Mouse (Mus musculus): ENCODE results near the gene Acaca. TPM values are rescaled to one million over a fixed set of nuclear protein-coding genes. Genes with fewer than 3 reads are reported as not detected.

Acaca gene
- polyA plus RNA-seq, 1 experiment, result 29.9 TPM

DNA sequence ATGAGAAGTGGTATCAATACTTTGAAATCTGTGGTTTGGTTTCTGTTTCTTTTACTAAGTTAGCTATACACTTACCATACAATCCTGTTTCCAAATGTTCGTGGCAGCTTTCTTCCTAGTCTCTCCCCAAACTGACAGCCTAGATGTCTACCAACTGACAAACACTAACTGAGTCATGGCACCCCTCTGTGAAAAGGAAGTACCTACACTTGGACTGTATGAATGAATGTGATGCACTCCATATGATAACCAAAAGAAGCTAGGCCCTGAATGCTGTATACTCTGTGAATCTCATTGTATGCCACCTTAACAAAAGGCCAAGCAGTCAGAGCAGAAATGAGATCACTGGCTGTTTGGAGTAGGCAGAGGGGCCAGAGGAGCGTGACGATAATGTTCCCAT lies 227.8 kb downstream of the Acaca start:
- Histone ChIP-seq H3ac (ENCODE audit: control insufficient read depth, insufficient read length, low read depth) (no peak overlapping the region), H3K4me3 (ENCODE audit: insufficient read depth, poor library complexity, severe bottlenecking) (no peak overlapping the region), H3K79me3 (ENCODE audit: low read depth) (no peaks in the 10 kb centered on the region), H3K79me2 (ENCODE audit: control insufficient read depth, insufficient read depth) (no peaks in the 10 kb centered on the region), H3K36me3 (ENCODE audit: control insufficient read depth, insufficient read depth) (peaks cover 9% of the 10 kb centered on the region), H3K27me3 (ENCODE audit: control insufficient read depth, insufficient read depth, insufficient read length) (no peaks in the 10 kb centered on the region)
- TF ChIP-seq MYOD1 (IDR thresholded peaks at IDR 0.05; ENCODE audit: control insufficient read depth, insufficient read length, low read depth), result no peak
- no peak for TF ChIP-seq MAX (IDR thresholded peaks at IDR 0.05)
- no peak for TF ChIP-seq USF1 (IDR thresholded peaks at IDR 0.05; ENCODE audit: low read depth)
- no peak for TF ChIP-seq CEBPB (IDR thresholded peaks at IDR 0.05; ENCODE audit: low read depth)
- TF ChIP-seq MYOG (IDR thresholded peaks at IDR 0.05; ENCODE audit: control insufficient read depth, extremely low read depth, insufficient read length), result no peak
- TF ChIP-seq CTCF (IDR thresholded peaks at IDR 0.05; ENCODE audit: control insufficient read depth, insufficient read depth, insufficient read length), result no peak
- no peak for TF ChIP-seq FOSL1 (IDR thresholded peaks at IDR 0.05; ENCODE audit: insufficient read depth, low read length, poor library complexity, severe bottlenecking)

DNA sequence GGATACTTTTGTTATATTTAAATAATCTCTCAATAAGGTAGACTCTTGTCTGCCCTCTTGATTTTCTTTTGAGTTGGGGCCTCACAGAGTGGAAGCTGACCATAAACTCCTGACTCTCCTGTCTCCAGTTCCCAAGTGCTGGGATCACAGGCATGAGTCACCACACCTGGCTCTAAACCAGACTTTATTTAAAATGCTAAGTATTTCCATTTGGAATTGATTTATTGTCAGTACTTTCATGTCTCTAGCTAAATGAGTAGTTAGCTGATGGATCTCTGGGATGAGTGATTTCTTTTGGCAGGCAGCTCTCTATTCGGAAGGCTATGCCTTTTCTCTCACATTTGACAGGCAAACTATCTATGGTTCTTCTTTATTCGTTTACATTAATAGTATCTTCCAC lies 228.3 kb downstream of the Acaca start:
- no peaks in the 10 kb centered on the region for H3K79me2 ChIP-seq (ENCODE audit: control insufficient read depth, insufficient read depth)
- H3K79me3 ChIP-seq (ENCODE audit: low read depth), result no peaks in the 10 kb centered on the region
- TF ChIP-seq CTCF (IDR thresholded peaks at IDR 0.05; ENCODE audit: control insufficient read depth, insufficient read depth, insufficient read length), result no peak
- TF ChIP-seq MYOD1 (IDR thresholded peaks at IDR 0.05; ENCODE audit: control insufficient read depth, insufficient read length, low read depth), result no peak
- TF ChIP-seq CEBPB (IDR thresholded peaks at IDR 0.05; ENCODE audit: low read depth), result no peak
- no peak for TF ChIP-seq USF1 (IDR thresholded peaks at IDR 0.05; ENCODE audit: low read depth)
- no peak for TF ChIP-seq MAX (IDR thresholded peaks at IDR 0.05)
- no peak overlapping the region for H3K4me3 ChIP-seq (ENCODE audit: insufficient read depth, poor library complexity, severe bottlenecking)
- H3K27me3 ChIP-seq (ENCODE audit: control insufficient read depth, insufficient read depth, insufficient read length), result no peaks in the 10 kb centered on the region
- H3K36me3 ChIP-seq (ENCODE audit: control insufficient read depth, insufficient read depth), result peaks cover 9% of the 10 kb centered on the region
- no peak overlapping the region for H3ac ChIP-seq (ENCODE audit: control insufficient read depth, insufficient read length, low read depth)

DNA sequence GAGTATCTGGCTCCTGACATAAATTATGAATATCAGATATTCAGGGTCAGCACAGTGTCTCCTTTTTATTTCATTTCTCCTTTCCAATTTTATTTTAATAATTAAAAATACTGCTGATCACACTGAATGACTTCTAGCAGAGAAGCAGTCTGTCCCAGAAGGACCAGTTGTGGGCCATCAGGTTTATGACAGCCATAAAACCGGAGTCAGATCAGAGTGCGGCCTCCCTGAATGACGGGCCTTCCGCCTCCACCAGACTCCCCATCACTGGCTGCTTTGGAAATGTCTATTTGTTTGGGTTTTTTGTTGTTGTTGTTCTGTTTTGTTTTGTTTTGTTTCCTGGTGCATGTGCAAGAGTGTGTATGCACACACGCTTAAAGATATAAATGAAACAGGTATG lies 232.1 kb downstream of the Acaca start:
- Histone ChIP-seq H3ac (ENCODE audit: control insufficient read depth, insufficient read length, low read depth) (no peak overlapping the region), H3K36me3 (ENCODE audit: control insufficient read depth, insufficient read depth) (peaks cover 25% of the 10 kb centered on the region), H3K79me3 (ENCODE audit: low read depth) (no peaks in the 10 kb centered on the region), H3K27me3 (ENCODE audit: control insufficient read depth, insufficient read depth, insufficient read length) (no peaks in the 10 kb centered on the region), H3K4me3 (ENCODE audit: insufficient read depth, poor library complexity, severe bottlenecking) (no peak overlapping the region), H3K79me2 (ENCODE audit: control insufficient read depth, insufficient read depth) (no peaks in the 10 kb centered on the region)
- TF ChIP-seq MYOG (IDR thresholded peaks at IDR 0.05; ENCODE audit: control insufficient read depth, extremely low read depth, insufficient read length) (no peak), FOSL1 (IDR thresholded peaks at IDR 0.05; ENCODE audit: insufficient read depth, low read length, poor library complexity, severe bottlenecking) (no peak), USF1 (IDR thresholded peaks at IDR 0.05; ENCODE audit: low read depth) (no peak), CEBPB (IDR thresholded peaks at IDR 0.05; ENCODE audit: low read depth) (no peak), MAX (IDR thresholded peaks at IDR 0.05) (no peak), CTCF (IDR thresholded peaks at IDR 0.05; ENCODE audit: control insufficient read depth, insufficient read depth, insufficient read length) (no peak), MYOD1 (IDR thresholded peaks at IDR 0.05; ENCODE audit: control insufficient read depth, insufficient read length, low read depth) (no peak)

DNA sequence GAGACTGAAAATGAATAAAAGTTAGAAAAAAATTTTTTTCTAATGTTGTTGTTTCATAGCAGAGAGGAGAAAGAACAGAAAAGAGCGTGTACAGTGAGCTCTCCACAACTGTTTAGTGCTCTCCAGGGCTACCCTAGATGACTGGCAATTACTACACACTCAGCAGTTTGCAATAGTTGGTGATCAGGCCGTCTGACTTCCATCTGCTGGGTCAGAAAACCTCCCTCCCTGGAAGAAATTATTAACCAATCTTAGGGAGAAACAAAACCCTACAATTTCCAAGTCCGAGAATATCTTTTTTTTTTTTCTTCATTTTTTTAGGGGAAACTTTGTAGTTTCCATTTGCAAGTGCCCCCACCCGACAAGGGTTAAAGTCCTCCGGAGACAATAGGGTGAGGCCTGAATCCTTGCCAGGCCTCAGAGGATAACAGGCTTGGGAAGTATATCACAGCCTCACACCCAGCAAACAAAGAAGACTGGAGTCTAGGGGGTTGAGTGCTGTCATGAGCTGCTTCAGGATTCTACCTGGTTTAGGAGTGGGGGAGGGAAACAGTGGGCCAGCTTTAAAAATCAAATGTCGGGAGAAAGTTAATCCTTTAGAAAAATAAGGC lies 233.3 kb downstream of the Acaca start:
- Histone ChIP-seq H3ac (ENCODE audit: control insufficient read depth, insufficient read length, low read depth) (no peak overlapping the region), H3K79me2 (ENCODE audit: control insufficient read depth, insufficient read depth) (no peaks in the 10 kb centered on the region), H3K27me3 (ENCODE audit: control insufficient read depth, insufficient read depth, insufficient read length) (no peaks in the 10 kb centered on the region), H3K4me3 (ENCODE audit: insufficient read depth, poor library complexity, severe bottlenecking) (no peak overlapping the region), H3K36me3 (ENCODE audit: control insufficient read depth, insufficient read depth) (peaks cover 27% of the 10 kb centered on the region), H3K79me3 (ENCODE audit: low read depth) (no peaks in the 10 kb centered on the region)
- TF ChIP-seq MYOD1 (IDR thresholded peaks at IDR 0.05; ENCODE audit: control insufficient read depth, insufficient read length, low read depth), result no peak
- no peak for TF ChIP-seq CEBPB (IDR thresholded peaks at IDR 0.05; ENCODE audit: low read depth)
- TF ChIP-seq MAX (IDR thresholded peaks at IDR 0.05), result no peak

DNA sequence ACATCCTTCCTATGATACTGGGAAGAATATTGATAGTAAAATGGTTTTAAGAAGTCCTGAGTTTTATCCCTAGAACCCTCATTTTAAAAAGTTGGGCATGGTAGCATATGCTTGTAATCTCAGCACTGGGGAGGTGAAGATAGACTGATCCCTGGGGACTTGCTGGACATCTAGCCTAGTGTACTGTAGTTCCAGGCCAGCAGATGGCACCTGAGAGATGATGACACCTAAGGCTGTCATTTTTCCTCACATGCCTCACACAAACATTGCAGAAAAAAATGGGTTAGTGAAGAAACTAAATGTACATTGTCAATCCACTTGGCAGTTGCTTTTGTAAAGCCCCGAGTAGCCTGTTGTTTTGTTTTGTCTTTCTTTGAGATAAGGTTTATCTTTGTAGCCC lies 235.8 kb downstream of the Acaca start:
- Histone ChIP-seq H3K79me3 (ENCODE audit: low read depth) (no peaks in the 10 kb centered on the region), H3ac (ENCODE audit: control insufficient read depth, insufficient read length, low read depth) (no peak overlapping the region), H3K79me2 (ENCODE audit: control insufficient read depth, insufficient read depth) (no peaks in the 10 kb centered on the region), H3K4me3 (ENCODE audit: insufficient read depth, poor library complexity, severe bottlenecking) (no peak overlapping the region), H3K27me3 (ENCODE audit: control insufficient read depth, insufficient read depth, insufficient read length) (no peaks in the 10 kb centered on the region), H3K36me3 (ENCODE audit: control insufficient read depth, insufficient read depth) (peaks cover 31% of the 10 kb centered on the region)
- no peak for TF ChIP-seq MYOG (IDR thresholded peaks at IDR 0.05; ENCODE audit: control insufficient read depth, extremely low read depth, insufficient read length)
- TF ChIP-seq CTCF (IDR thresholded peaks at IDR 0.05; ENCODE audit: control insufficient read depth, insufficient read depth, insufficient read length), result no peak
- TF ChIP-seq USF1 (IDR thresholded peaks at IDR 0.05; ENCODE audit: low read depth), result no peak
- TF ChIP-seq MAX (IDR thresholded peaks at IDR 0.05), result no peak
- TF ChIP-seq MYOD1 (IDR thresholded peaks at IDR 0.05; ENCODE audit: control insufficient read depth, insufficient read length, low read depth), result no peak
- TF ChIP-seq CEBPB (IDR thresholded peaks at IDR 0.05; ENCODE audit: low read depth), result no peak
- no peak for TF ChIP-seq FOSL1 (IDR thresholded peaks at IDR 0.05; ENCODE audit: insufficient read depth, low read length, poor library complexity, severe bottlenecking)

DNA sequence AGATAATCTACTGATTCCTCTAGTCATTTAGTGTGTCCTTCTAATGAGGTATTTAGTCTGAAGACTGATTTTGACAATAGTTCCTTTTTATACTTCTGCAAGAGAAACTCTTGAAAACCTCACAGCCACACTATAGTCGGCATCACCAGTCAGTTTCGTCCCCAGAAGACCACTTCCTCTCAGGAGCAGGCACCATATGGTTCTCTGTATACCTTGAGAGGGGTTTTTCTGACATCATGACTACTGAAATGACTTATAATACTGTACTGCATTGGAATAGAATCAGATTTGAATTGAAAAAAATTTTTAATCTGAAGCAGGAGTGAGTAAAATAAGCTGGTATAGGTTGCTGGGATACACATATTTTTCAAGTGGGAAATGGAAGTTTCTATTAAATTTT lies 239.4 kb downstream of the Acaca start:
- peaks cover 45% of the 10 kb centered on the region for H3K36me3 ChIP-seq (ENCODE audit: control insufficient read depth, insufficient read depth)
- no peaks in the 10 kb centered on the region for H3K27me3 ChIP-seq (ENCODE audit: control insufficient read depth, insufficient read depth, insufficient read length)

More for the DNA sequence above, 239.4 kb downstream of the Acaca start:
- no peak overlapping the region for H3ac ChIP-seq (ENCODE audit: control insufficient read depth, insufficient read length, low read depth)
- no peak overlapping the region for H3K4me3 ChIP-seq (ENCODE audit: insufficient read depth, poor library complexity, severe bottlenecking)
- TF ChIP-seq CEBPB (IDR thresholded peaks at IDR 0.05; ENCODE audit: low read depth) (no peak), MYOG (IDR thresholded peaks at IDR 0.05; ENCODE audit: control insufficient read depth, extremely low read depth, insufficient read length) (no peak), CTCF (IDR thresholded peaks at IDR 0.05; ENCODE audit: control insufficient read depth, insufficient read depth, insufficient read length) (no peak), USF1 (IDR thresholded peaks at IDR 0.05; ENCODE audit: low read depth) (no peak)
- no peaks in the 10 kb centered on the region for H3K79me3 ChIP-seq (ENCODE audit: low read depth)
- no peaks in the 10 kb centered on the region for H3K79me2 ChIP-seq (ENCODE audit: control insufficient read depth, insufficient read depth)
